Mouse (Mus musculus): Measurements from ENCODE around the gene C130050O18Rik.

DNA sequence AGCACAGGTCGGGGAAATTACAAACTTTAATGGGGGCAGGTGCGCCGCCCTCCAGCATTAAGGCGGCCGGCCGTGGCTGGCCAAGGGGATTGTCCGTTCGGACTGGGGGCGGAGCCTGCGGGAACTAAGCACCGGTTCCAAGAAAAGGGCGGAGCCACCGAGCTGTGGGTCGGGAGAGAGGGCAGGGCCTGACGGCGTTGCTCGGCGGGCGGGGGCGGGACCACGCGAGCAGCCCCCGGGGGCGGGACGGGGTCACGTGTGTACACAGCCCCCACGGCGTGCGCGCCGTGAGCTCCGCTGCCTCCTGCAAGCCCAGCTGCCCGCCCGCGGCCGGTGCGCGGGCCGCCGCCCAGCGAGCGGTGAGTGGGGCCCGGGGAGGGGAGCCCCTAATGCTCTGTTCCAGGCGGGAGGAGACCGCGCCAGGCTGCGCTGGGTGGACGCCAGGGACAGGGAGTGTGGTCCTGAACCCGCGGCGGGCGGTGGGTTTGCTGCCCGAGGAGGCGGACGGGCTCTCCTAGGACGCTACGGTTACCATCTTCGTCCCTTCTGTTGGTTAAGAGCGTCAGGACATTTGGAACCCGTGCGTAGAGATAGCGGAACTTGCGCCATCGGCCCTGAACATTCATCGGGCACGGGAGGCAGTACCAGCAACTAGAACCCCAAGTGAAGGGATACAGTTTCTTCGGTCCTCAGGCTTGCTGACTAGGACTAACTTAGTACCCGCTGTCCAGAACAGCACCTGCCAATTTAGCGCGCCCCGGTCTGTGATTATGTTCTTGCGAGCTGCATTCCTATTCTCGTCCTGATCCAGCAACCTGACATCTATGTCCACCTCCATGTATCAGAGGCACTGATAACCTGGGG, 24.5 kb upstream of the C130050O18Rik start:
- TF ChIP-seq CTCF (IDR thresholded peaks at IDR 0.05; ENCODE audit: low read depth) (no peak), EP300 (IDR thresholded peaks at IDR 0.05; ENCODE audit: low read depth) (no peak)

Measured in liver, postnatal 0 days (tissue).